Mouse (Mus musculus): Measurements from ENCODE around the gene Hsph1.

DNA sequence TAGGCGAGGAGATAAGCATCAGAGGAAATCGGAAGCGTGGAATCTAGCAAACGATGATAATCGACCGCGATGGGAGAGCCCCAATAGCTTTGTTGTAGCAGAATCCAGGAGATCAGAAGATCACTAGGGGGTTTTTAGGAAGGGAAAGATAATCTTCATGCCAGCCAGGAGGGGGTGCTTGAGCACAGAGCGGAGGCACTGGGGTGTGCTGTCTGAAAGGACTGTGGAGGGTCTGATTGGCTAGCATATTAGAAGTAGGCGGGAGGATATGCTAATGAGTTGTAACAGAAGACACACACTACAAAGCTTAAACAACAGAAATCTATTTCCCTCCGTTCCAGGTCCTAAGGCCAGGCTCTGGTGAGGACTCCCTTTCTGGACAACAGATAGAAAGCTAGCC is 50.3 kb downstream of the Hsph1 start:
- TF ChIP-seq EP300 (IDR thresholded peaks at IDR 0.05; ENCODE audit: insufficient read depth, low read depth, low read length) (no peak), POLR2A (IDR thresholded peaks at IDR 0.05; ENCODE audit: insufficient read depth, low read depth, low read length) (no peak)

Measured in heart, adult 2 months (tissue).